Mouse (Mus musculus) testis, postnatal 14 days (tissue): ENCODE measurements at regions not wholly inside any gene's neighbourhood (a gene's known extent, or its start where the extent isn't known, plus 50 kb on each side); places are given as distances from the start of the nearest gene placed in this dataset.

Experiments
- DNase-seq: peaks from one replicate; pipeline ENCODE4 v3.0.0; 2021; ENCODE audit warnings: low spot score

- no peak for DNase-seq
Observed at GRCm38 (mm10) chr13:63627184-63627893, 53.9 kb upstream of the Ptch1 start.

DNA sequence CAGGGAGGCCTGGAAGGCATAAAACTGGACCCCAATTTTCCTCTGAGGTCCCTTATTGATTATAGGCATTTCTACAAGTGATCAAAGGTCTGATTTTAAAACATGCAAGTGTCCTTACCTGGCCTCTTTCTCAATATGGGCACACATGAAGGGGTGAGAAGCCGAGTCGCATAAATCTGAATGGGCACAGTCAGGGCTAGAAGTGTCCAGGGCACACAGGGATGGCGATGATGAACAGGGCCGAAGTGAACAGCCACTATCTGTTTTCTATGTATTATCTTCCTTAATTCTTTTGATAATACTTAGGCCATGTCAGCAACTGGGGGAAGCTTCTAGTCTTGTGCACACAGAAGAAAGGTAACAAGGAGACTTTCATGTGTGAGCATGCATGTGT, 54.5 kb upstream of the Ptch1 start:
- DNase-seq: no peak

- DNase-seq: no peak
Observed at GRCm38 (mm10) chr13:63631771-63632347, 58.5 kb upstream of the Ptch1 start.

DNA sequence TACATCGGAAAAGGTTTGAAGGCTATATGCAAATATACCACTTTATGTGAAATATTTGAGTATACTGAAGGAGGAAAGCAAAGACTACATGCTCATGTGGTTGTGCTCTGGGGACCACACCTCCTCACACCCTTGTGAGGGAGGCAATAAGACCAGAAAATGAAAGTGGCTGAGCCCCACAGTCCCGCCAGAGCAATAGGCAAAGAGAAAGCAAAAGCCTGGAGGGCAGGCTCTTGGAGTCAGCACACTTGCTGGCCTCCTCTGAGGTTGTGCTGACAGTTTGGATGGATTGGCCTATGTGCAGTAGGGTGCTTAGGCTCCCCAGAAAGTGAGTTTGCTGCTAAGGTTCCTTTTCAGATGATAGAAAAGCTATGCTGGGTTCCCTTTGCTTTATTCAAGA, 60.9 kb upstream of the Ptch1 start:
- no peak for DNase-seq

DNA sequence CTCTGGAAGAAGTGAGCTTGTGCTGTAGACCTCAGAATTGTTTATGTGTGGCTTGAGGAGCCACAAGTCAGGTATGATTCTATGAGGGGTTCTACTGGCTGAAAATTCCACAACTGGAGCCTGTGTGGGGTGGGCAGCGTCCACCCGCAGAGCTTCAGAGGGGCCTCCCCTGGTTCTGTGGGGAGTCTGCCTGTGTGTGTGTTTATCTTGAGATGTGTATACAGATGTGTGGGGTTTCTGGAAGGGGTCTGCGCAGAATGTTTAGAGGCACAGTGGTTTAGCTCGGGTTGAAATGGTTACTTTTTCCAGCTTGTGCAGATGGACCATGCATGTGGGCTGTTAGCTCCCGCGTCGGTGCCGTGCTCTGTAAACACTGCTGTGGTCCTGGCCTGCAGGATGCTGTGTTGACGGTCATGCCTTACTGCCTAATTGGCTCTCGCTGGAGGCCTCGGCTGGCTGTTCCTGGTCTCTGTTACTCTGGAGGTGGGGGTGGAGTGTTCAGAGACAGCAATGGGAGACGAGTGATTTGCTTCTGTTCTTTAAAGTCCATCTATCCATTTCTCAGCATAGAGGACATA, 68.3 kb upstream of the Ptch1 start:
- no peak for DNase-seq

DNA sequence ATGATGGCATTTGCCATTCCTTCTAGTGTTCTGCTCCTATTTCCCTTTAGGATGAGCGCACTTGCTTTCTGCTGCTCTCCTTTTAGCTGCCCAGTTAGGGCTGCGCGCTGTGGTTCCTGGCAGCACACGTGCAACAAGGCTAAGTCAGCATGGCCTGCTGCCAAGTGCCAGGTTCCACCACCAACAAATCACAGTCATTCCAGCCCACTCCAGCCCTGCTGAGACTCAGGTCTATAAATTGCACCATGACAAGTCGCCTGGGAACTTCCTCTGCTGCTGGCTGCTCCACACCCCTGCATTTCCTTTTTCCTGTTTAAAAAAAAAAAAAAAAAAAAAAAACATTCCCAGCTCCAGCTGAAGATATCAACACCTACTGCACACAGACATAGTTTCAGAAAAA, 69.2 kb upstream of the Ptch1 start:
- no peak for DNase-seq

DNA sequence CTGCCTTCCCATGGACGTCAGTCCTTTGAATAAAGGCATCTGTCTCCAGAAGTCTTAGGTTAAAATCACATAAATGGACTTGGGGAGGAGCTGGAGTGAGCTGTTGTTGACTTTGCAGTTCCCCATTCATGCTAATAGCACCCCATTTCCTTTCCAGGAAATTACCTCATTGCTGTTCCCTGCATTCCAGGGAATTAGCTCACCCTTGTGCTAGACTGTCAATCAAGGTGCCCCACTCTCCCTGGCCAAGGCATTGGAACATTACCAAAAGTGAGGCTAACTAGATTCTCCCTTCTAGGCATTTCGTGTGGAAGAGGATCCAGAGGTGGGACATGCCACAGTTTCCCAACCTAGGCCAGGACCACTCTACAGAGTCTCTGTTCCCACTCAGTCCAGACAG, 70.0 kb upstream of the Ptch1 start:
- no peak for DNase-seq

DNA sequence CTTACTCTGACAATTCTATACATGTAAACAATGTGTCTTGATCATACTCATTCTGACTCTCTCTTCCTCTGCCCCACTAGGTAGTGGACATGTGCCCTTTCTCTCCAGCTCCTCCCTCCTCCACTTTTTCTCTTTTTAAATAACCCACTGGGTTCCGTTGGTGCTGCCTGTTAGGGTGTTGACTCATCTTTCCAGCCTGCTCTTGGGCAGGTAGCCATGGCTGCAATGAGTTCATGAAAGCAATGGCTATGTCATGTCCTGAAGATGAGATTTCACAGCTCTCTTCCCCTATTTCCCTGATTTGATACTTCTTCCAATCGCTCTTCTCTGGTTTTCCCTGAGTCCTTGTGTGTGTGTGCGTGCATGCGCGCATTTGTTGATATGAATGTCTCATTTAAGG, 70.9 kb upstream of the Ptch1 start:
- DNase-seq: no peak

DNA sequence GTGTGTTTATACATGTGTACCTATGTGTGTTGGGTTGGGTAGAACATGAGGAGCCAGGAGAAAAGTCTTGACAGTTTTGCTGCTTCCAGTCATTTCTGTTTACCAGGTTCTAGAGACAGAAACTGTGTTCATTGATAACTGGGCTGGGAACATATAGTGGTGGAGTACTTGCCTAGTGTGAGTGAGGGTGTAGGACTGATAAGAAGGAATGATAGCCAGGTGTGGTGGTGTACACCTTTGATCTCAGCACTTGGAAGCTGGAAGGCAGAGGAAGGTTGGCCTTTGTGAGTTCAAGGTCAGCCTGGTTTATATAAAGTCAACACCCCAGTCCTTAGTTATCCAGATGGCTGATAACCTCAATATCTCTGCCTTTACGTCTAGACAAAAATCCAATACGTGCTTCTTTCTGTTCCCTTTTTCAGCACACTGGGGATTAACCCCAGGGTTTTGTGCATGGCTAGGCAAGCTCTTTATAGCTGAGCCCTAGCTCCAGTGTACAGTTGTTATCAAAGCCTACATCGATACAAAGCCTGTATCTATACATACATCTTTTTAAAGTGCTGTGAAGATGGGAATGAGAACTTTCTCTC, 75.8 kb upstream of the Ptch1 start:
- no peak for DNase-seq

GRCm38 (mm10) chr13:63654514-63654913, 81.1 kb upstream of the Ptch1 start:
- no peak for DNase-seq

GRCm38 (mm10) chr13:63657115-63657514, 83.7 kb upstream of the Ptch1 start:
- DNase-seq: no peak

GRCm38 (mm10) chr13:63659412-63659811, 86.0 kb upstream of the Ptch1 start:
- DNase-seq: no peak

DNA sequence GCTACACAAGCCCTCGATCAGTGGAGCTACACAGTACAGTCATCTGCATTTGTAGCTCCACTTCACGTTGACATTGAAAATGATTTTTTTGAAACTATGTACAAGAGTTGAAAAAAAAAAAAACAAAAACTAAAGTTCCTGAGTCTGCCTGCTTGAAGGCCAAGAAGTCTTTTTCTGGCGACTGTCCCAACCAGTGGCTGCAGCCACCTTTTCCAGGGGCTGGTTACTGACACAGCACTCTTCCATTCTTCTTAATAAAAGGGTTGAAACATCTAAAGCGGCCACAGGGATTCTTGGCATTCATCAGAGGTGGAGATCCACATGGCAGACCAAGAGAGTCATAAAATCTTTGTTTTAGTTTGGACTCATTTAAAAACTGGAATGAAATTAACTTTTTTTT, 87.0 kb upstream of the Ptch1 start:
- no peak for DNase-seq

DNA sequence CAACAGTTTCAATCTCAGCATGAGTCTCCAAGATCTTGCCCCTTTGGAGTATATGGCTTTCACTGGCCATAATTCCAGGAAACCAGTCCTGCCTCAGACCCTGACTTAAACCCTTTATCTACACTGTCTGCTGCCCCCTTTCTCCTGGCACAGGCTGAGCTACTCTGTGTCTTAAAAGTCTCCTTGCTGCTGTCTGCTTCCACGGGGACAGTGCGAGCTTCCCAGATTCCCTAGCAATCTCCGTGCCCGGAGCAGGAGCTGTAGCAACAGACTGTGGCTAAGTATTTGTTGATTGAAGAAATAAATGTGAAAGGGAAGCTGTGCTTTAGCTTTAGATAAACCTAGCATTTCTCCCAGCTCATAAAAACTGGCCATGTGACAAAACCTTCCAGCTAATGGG, 95.2 kb upstream of the Ptch1 start:
- peak; percentile 12 for DNase-seq

GRCm38 (mm10) chr13:63669031-63669430, 95.6 kb upstream of the Ptch1 start:
- peak; percentile 12 for DNase-seq

- DNase-seq: no peak
Observed at GRCm38 (mm10) chr13:63672425-63672824, 99.0 kb upstream of the Ptch1 start.

GRCm38 (mm10) chr13:63677696-63678095, 104.3 kb upstream of the Ptch1 start:
- DNase-seq: no peak

DNA sequence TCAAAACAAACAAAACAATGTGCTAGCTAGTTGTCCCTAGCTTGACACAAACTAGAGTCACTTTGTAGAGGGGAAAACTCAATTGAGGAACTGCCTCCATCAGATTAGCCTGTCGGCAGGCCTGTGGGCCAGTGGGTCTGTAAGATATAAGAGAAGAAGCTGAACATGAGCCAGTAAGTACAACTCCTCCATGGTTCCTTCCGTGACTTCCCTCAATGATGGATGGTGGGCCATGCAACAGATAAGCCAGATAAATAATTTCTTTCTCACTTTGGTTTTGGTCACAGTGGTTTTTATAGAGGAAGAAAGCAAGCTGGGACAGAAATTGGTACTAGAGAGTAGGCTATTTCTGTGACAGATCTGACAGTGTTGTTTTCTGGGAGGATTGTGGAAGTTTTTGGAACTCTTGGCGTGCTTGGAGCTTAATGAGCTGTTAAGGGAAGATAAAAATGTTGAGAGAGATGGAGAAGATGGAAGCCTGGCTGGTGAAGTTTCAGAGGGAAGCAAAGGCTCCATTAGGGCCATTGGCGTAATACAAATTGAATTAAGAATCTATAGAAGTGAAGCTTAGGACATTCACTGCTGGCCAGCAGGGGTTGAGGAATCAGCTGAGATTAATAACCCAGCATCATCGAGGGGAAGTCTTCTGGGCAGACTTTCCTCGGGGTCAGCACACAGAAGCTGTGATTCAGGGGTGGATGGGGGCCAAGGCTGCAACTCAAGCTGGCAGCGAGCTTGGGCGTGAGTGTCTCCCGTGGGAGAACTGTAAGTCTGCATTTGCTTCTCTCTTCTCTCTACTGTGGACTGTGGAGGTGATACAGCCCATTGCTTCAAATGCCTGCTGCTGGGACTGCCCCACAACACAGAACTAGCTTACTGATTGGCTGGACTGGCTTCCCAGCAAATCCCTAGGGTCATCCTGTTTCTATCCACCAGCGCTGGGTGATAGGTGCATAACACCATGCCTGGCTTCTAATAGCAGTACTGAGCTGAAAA, 105.2 kb upstream of the Ptch1 start:
- no peak for DNase-seq

DNA sequence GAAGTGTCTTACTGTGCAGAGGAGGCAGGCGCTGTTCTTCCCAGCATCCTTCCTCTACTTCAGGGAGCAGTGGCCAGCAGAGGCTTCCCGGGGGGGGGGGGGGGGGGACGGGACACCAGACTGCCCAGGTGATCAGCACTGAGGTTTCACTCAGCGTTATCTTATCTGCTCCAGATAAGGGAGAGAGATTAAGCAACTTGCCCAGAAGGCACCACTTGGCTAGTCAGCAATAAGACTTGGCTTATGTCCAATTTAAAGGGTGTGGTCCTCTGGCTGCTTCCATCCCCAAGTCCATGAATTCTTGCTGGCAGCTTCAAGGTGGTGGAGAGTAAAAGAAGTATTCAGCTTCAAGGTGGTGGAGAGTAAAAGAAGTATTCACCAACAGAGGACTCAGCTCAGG, 108.9 kb upstream of the Ptch1 start:
- DNase-seq: no peak

- DNase-seq: no peak
Observed at GRCm38 (mm10) chr13:63691974-63692373, 118.6 kb upstream of the Ptch1 start.

GRCm38 (mm10) chr13:63693636-63694035, 120.2 kb upstream of the Ptch1 start:
- DNase-seq: no peak

DNA sequence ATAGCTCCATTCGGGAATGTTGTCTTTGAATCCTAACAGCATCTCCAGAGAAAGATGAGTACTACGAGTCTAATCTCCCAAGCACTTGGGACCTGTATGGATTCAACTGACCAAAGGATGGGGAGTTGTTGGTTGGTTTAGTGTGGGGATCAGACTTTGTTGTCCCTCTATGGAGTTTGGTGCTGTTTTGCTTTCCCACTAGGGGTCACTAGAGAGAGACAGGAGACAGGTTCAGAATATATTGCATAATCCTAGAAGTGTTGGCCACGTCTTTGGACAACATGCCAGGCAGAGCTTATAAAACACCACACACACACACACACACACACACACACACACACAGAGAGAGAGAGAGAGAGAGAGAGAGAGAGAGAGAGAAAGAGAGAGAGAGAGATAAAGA, 118.6 kb upstream of the Ercc6l2 start:
- no peak for DNase-seq
